Mouse (Mus musculus) stomach, embryonic 15.5 days (tissue): ENCODE measurements around the gene Agbl3. TPM values are rescaled to one million over a fixed set of nuclear protein-coding genes. Genes with fewer than 3 reads are reported as not detected.

Experiments used
- ATAC-seq: fragments of 200-750 bp; cut with Nextera tagmentation; 2 replicates; pipeline ENCODE4 v1.8.0; 2017; ENCODE audit warnings: low read depth, moderate number of reproducible peaks, moderate TSS enrichment; ENCODE audit not compliant: insufficient read depth, low FRiP score
- H3K27ac ChIP-seq: fragments of 300-500 bp; sonication (generic); 2 replicates; pipeline ENCODE4 v1.5.1; 2015; ENCODE audit warnings: mild to moderate bottlenecking, inconsistent platforms
- H3K27me3 ChIP-seq: fragments of 300-500 bp; sonication (generic); replicated peaks from 2 replicates; pipeline ENCODE4 v1.6.1; 2015; ENCODE audit warnings: inconsistent platforms
- H3K36me3 ChIP-seq: fragments of 300-500 bp; sonication (generic); 2 replicates; pipeline ENCODE4 v1.6.1; 2015; ENCODE audit warnings: inconsistent platforms
- H3K4me1 ChIP-seq: fragments of 300-500 bp; sonication (generic); 2 replicates; pipeline ENCODE4 v1.6.1; 2015; ENCODE audit warnings: inconsistent platforms
- H3K4me2 ChIP-seq: fragments of 300-500 bp; sonication (generic); 2 replicates; pipeline ENCODE4 v1.6.1; 2015; ENCODE audit warnings: mild to moderate bottlenecking, inconsistent platforms
- H3K4me3 ChIP-seq: fragments of 300-500 bp; sonication (generic); replicated peaks from 2 replicates; pipeline ENCODE4 v1.5.1; 2015; ENCODE audit warnings: inconsistent platforms
- H3K9ac ChIP-seq: fragments of 300-500 bp; sonication (generic); 2 replicates; pipeline ENCODE4 v1.6.1; 2015; ENCODE audit warnings: inconsistent platforms
- H3K9me3 ChIP-seq: fragments of 300-500 bp; sonication (generic); 2 replicates; pipeline ENCODE4 v1.6.1; 2016; ENCODE audit warnings: inconsistent platforms
- WGBS: fragments of 180-500 bp; shearing (Covaris S2); methylation state at CpG from one replicate; pipeline ENCODE4 v1.1.7; 2015; 5-methylcytosine and 5-hydroxymethylcytosine counted together
- polyA plus RNA-seq: library from polyadenylated mRNA; unstranded; fragments of >200 nt; fragmentation: Nextera tagmentation; extraction: Ambion mirVana; gene quantifications from 2 replicates; pipeline ENCODE4 v1.2.1, GENCODE M21; 2015

The Agbl3 gene
- polyA plus RNA-seq, 1 experiment from 2014 or later = 6.6 TPM

DNA sequence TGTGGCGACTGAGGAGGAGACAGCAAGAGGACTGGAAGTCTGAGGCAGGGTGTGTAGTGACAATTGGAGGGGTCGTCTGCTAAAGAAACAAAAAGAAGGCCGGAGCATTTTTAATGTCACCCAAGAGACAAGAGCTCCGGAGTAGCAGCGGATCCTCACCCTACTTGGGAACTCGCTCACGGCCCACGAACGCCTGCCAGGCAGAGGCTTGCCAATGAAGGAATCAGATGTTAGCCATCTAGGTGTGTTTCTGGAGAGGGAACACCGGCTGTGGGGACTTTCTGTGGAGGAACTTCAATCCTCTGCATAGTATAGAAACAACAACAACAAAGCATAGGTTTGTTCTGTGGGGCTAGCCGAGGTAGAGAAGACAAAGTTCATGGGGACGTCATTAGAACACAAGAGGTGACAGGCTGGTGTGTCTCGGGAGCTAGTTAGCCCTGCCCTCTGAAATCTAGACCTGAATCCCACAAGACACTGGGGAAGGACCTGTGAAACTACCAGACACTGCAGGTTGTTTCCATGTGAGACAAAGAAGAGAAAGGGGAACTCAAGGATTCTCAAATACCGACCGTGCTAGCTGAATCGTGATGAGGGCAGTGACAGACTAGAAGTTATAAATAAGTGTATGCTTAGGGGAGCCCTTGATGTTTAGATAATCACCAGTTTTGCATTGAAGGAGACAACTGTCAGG, 87.2 kb downstream of the Agbl3 start:
- WGBS = 74% methylated on average over 16 of the region's 16 CpGs
- H3K9me3 ChIP-seq = no peaks in the 10 kb centered on the region
- no peak overlapping the region for H3K4me2 ChIP-seq
- no peak for ATAC-seq
- no peak overlapping the region for H3K27ac ChIP-seq
- no peaks in the 10 kb centered on the region for H3K27me3 ChIP-seq
- H3K4me3 ChIP-seq = no peak overlapping the region
- H3K36me3 ChIP-seq = no peaks in the 10 kb centered on the region
- H3K4me1 ChIP-seq = peaks cover 33% of the 10 kb centered on the region
- H3K9ac ChIP-seq = no peak overlapping the region

DNA sequence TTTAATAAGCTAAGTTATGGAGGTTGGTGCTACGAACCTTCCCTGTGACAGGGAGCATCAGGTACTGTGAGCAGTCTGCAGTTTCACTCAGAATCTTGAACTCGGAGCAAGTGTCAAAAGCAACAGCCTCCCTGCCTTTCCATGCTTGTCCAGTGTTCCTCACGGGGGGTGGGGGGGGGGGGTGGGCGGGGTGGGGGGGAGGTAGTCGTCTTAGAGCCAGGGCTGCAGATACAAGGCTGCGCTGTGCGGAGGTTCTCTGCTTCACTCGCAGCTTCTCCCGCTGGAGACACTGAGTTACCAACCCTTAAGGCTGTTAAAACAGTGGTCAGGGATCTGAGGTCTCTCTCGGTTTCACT, 87.7 kb downstream of the Agbl3 start:
- Histone ChIP-seq H3K27ac (no peak overlapping the region), H3K36me3 (no peaks in the 10 kb centered on the region), H3K9ac (no peak overlapping the region), H3K4me3 (no peak overlapping the region), H3K27me3 (no peaks in the 10 kb centered on the region), H3K9me3 (no peaks in the 10 kb centered on the region), H3K4me2 (no peak overlapping the region), H3K4me1 (peaks cover 28% of the 10 kb centered on the region)
- 66% methylated on average over 10 of the region's 10 CpGs for WGBS
- no peak for ATAC-seq

DNA sequence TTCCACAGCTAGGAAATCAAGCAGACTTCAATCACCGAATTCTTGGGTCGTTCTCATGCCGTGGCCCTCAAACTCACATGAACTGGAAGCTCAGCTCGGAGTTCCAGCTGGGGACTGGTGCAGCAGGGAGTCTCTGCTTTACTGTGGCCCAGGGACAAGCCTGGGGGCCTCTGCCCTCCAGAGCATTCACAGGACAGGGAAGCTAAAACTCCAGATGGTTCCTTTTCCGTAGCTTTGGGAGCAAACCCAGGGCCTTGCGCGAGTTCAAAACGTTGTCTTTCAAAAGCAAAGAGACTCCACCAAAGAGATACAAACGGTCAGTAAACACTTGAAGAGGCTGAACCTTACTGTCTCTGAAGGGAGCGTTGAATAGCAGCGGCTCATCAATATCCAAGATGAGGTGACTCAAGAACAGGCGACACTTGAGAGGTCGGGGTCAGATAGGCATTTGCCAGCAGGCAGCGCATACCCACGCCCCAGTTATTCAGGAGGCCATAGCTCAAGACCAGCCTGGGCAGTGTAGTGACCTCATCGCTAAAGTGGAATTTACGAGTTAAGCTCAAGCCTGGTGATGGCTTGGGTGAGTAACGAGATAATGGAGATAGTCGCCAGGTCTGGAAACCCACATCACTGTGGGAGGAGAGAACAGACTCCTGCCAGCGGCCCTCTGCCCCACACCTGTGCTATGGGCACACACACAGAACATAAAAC, 88.4 kb downstream of the Agbl3 start:
- no peak overlapping the region for H3K4me2 ChIP-seq
- 77% methylated on average over 20 of the region's 20 CpGs for WGBS
- ATAC-seq = no peak
- no peaks in the 10 kb centered on the region for H3K27me3 ChIP-seq
- H3K27ac ChIP-seq = no peak overlapping the region
- peaks cover 24% of the 10 kb centered on the region for H3K4me1 ChIP-seq
- no peak overlapping the region for H3K4me3 ChIP-seq
- no peaks in the 10 kb centered on the region for H3K36me3 ChIP-seq
- H3K9me3 ChIP-seq = no peaks in the 10 kb centered on the region
- no peak overlapping the region for H3K9ac ChIP-seq

DNA sequence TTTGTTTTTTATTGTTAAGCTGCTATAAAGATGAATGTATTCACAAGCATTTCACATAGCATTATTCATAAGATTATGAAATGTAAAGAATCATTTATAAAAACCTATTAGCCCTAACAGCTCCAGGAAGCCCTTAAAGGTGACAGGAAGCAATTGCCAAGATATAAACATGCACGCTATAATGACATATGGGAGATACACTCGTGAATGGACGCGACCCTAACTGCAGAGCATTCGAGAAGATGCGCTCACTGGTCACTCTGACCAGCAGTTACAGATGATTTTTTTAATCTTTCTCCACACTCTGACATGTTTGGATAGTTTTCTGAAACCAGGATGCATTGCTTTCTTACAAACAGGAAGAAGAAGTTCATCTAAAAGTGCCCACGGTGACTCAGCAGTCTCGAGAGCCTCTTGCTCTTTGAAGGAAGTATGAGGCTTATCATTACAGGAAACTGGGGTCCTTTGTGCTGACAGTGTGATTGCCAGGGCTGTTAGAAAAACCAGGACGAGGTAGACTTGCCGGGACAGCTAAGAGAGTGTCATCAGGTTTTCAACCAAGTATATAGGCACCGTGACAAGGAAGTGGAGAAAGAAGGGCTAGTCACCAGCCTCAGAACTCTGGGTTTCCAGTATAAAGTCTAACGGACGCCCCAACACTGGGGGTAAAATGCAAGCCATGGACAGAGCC, 89.1 kb downstream of the Agbl3 start:
- 50% methylated on average over 13 of the region's 13 CpGs for WGBS
- no peak for ATAC-seq
- no peaks in the 10 kb centered on the region for H3K9me3 ChIP-seq
- H3K4me2 ChIP-seq = no peak overlapping the region
- peaks cover 24% of the 10 kb centered on the region for H3K4me1 ChIP-seq
- H3K27me3 ChIP-seq = no peaks in the 10 kb centered on the region
- H3K4me3 ChIP-seq = no peak overlapping the region
- no peaks in the 10 kb centered on the region for H3K36me3 ChIP-seq
- H3K9ac ChIP-seq = no peak overlapping the region
- peak overlapping the region; percentile 24; the same call in 1 of the 2 replicates for H3K27ac ChIP-seq

DNA sequence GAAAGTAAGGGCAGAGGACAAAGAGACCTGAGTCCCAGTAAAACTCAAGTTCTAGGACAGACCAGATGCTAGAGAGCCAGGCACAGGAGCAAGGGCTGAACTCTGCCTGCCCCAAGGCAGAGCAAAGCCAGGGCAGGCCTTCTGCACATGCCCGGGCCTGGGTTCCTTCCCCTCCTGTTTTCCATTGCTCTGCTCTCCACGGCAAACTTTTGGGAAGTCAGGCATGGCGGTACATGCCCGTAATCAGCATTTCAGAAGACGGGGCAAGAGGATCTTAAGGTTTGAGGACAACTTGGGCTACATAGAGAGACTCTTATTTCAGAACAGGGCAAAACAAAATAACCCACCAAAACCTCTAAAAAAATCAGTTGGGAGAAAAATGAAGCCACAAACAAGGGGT, 89.9 kb downstream of the Agbl3 start:
- Histone ChIP-seq H3K9ac (no peak overlapping the region), H3K27me3 (no peaks in the 10 kb centered on the region), H3K4me1 (peaks cover 22% of the 10 kb centered on the region), H3K4me2 (no peak overlapping the region), H3K36me3 (no peaks in the 10 kb centered on the region), H3K27ac (peak overlapping the region; percentile 24; the same call in 1 of the 2 replicates), H3K4me3 (no peak overlapping the region), H3K9me3 (no peaks in the 10 kb centered on the region)
- 65% methylated on average over 5 of the region's 5 CpGs for WGBS
- no peak for ATAC-seq

DNA sequence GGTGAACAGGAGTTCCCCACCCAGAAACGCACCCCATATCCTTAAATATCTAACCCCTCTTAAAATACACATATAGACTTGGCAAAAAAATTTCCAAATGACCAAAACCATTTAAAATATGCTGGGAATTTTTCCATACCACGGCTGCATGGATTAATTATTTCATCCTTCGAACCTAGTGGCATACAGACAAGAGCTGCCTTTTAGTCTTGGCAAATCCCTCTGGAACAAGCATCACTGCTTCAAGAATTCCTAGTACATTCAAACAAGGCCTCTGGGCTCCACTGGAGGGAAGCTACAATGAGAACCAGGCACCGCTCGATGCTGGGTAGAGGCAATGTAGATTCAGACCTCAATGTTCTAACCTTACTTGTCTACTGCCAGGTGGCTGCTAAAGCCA, 90.5 kb downstream of the Agbl3 start:
- no peak overlapping the region for H3K4me3 ChIP-seq
- no peak for ATAC-seq
- H3K9me3 ChIP-seq = no peaks in the 10 kb centered on the region
- no peak overlapping the region for H3K27ac ChIP-seq
- H3K4me1 ChIP-seq = peaks cover 21% of the 10 kb centered on the region
- no peak overlapping the region for H3K4me2 ChIP-seq
- 61% methylated on average over 5 of the region's 5 CpGs for WGBS
- no peaks in the 10 kb centered on the region for H3K27me3 ChIP-seq
- H3K9ac ChIP-seq = no peak overlapping the region
- no peaks in the 10 kb centered on the region for H3K36me3 ChIP-seq

DNA sequence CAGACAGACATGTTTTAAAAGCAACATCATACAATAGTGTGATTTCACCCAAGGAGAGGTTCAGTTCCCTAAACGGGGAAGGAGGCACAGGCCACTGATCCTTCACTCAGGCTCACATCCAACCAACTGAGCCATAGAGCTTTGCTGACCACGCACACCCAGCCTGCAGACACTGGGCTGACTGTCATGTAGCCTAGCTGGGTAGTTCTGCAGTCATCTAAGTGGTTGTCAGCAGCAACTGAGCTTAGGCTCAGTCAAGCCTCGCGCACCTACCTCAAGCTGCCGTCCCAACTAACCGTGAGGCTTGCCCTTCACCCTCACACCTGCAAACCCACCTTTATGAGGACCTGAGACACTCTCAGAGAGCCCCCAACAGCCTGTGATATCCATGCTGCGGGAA, 91.7 kb downstream of the Agbl3 start:
- Histone ChIP-seq H3K4me2 (no peak overlapping the region), H3K36me3 (no peaks in the 10 kb centered on the region), H3K27ac (no peak overlapping the region), H3K9me3 (no peaks in the 10 kb centered on the region), H3K4me3 (no peak overlapping the region), H3K9ac (no peak overlapping the region), H3K4me1 (peaks cover 25% of the 10 kb centered on the region), H3K27me3 (no peaks in the 10 kb centered on the region)
- 85% methylated on average over 7 of the region's 7 CpGs for WGBS
- ATAC-seq = no peak

DNA sequence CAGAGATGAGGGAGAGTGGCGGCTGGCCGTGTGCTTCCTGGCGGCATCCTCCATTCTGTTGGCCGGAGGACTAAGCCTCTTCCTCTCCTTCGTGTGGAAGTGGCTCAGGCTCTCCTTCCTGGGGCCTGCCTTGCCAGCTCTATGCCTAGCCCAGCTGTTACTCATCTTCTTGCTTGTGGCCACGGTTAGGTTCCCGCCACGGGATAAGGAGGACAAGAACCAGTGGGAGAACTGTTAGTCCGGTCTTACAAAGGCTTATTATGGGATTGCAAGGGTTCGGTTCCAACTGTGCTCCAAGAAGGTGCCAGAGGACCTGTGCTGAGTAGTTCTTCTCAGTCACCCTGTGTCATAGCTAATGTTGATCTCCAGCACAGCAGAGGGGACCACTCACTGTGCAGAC, 92.6 kb downstream of the Agbl3 start:
- Histone ChIP-seq H3K4me2 (no peak overlapping the region), H3K27ac (no peak overlapping the region), H3K36me3 (no peaks in the 10 kb centered on the region), H3K9ac (no peak overlapping the region), H3K4me1 (peaks cover 21% of the 10 kb centered on the region), H3K9me3 (no peaks in the 10 kb centered on the region), H3K4me3 (no peak overlapping the region), H3K27me3 (no peaks in the 10 kb centered on the region)
- no peak for ATAC-seq
- WGBS = 77% methylated on average over 10 of the region's 10 CpGs

DNA sequence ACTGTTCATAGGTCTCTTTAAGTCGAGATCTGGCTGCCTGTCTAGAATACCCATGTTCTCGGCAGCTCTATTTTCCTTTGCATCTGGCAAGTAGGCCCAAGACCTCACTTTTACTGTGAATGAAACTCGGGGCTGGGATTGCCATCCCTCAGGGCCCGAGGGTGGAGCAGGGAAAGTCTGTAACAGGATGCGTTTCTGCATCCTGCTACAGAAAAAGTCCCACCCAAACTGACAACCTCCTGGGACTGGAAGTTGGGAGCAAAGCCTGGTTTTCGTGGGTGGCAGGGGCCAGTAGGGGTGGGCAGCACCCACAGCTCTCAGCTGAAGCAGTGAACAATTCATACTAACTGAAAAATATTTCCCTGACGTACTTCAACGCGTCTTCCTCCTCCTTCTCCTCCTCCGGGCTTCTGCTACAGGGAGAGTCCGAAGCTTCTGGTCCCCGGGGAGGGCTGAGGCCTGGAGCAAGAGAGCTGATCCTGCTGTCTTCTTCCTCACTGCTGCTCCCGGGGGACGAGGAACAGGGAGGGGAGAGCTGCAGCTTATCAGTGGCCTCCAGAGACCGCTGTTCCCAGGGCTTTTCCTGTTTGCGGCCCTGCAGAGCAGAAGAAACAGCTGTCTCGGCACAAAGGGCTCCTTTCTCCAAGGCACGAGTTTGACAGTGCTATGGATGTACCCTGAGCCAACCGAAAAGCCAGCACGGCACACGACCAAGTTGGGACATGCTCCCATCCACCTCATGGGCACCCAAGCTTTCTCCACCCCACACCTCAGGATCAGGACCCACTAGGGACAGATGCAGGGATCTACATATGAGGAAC, 94.1 kb downstream of the Agbl3 start:
- H3K9ac ChIP-seq = no peak overlapping the region
- WGBS = 55% methylated on average over 21 of the region's 21 CpGs
- H3K27ac ChIP-seq = 0 out of 2 replicates have a peak overlapping the region, but pooled peaks have one; percentile 21
- H3K4me2 ChIP-seq = no peak overlapping the region; the same call in 1 of the 2 replicates
- peaks cover 24% of the 10 kb centered on the region for H3K4me1 ChIP-seq
- H3K27me3 ChIP-seq = no peaks in the 10 kb centered on the region
- H3K4me3 ChIP-seq = no peak overlapping the region
- H3K36me3 ChIP-seq = no peaks in the 10 kb centered on the region
- no peaks in the 10 kb centered on the region for H3K9me3 ChIP-seq
- ATAC-seq = no peak

DNA sequence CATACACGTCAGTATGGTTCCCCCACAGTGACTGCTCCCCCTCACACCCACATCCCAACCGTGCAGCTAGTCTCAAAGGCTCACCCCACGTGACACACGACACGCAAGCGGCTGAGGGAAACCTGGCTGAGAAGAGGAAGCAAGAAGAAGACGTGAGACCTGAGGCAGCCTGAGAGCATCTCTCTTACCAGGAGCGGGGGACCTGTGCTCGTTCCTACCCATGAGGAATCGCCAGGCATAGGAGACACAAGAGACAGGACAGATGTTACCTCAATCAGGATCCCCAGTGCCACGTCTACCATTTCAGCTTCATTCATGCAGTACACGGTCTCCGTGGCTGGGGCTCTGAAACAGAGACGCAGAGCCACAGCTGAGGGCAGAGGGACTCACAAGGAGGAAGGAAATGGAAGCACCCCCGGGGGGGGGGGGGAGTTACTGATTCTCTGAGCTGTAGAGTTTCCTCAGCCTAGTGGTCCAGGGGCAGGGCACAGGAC, 95.1 kb downstream of the Agbl3 start:
- Histone ChIP-seq H3K27me3 (no peaks in the 10 kb centered on the region), H3K9me3 (no peaks in the 10 kb centered on the region), H3K27ac (peak overlapping the region; percentile 91; the same call in 1 of the 2 replicates), H3K4me2 (peak overlapping the region; percentile 4; the same call in 1 of the 2 replicates), H3K4me1 (peaks cover 19% of the 10 kb centered on the region), H3K36me3 (no peaks in the 10 kb centered on the region), H3K9ac (no peak overlapping the region), H3K4me3 (no peak overlapping the region)
- no peak for ATAC-seq
- 84% methylated on average over 15 of the region's 15 CpGs for WGBS

DNA sequence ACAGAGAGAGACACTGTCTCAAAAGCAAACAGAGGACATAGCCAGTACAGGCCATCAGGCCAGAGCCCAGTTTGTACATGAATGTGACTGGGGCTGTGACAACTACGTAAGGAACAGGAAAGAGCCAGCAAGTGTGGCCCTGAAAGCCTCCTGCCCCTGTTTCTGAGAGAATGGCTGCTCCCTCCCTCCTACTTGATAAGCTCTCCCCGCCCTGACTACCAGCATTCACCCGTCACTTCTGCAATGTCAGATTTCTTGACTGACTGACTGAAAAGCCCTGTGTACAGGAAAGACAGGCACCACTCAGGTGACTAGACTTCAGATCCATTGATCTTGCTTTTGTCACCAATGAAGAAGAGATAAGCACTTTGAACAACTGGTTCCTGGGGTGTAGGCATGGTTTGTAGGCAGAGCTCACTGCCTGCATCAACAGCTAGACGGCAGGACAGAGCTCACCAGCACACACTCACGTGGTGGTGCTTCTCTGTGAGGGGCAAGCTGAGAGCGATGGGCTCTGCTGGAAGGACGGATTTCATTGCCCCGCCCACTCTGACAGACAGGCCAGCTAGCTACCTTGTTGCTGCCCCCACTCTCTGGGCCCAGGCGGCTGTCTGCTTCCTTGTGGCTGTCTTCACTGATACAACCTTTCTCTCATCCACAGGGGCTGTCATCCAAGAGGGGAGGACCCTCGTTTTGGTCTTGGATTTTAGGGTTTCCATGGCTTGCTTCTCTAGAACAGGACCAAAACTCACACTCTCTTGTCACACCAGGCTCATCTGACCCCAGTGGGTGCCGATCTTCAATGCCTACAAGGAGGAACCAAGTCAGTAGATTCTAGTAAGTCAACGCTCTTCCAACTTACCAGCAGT, 96.0 kb downstream of the Agbl3 start:
- 48% methylated on average over 12 of the region's 12 CpGs for WGBS
- peaks cover 19% of the 10 kb centered on the region for H3K4me1 ChIP-seq
- H3K9ac ChIP-seq = no peak overlapping the region
- no peaks in the 10 kb centered on the region for H3K27me3 ChIP-seq
- 0 out of 2 replicates have a peak overlapping the region, but pooled peaks have one; percentile 57 for H3K4me2 ChIP-seq
- no peaks in the 10 kb centered on the region for H3K9me3 ChIP-seq
- H3K27ac ChIP-seq = peak overlapping the region; percentile 91
- no peak overlapping the region for H3K4me3 ChIP-seq
- peak; percentile 19; the same call in 1 of the 2 replicates for ATAC-seq
- H3K36me3 ChIP-seq = no peaks in the 10 kb centered on the region
